Mouse (Mus musculus) CH12.LX (cell line): Measurements from ENCODE around the gene Fam210b.

Source experiments
- BHLHE40 ChIP-seq: IDR thresholded peaks from 2 replicates; pipeline ENCODE4 v1.6.1; 2011; ENCODE audit warnings: mild to moderate bottlenecking, low read depth, low read length, improper control_type of control experiment
- CHD2 ChIP-seq: IDR thresholded peaks from 2 replicates; pipeline ENCODE4 v1.6.1; 2011; ENCODE audit warnings: low read length, improper control_type of control experiment
- CTCF ChIP-seq, 2 experiments: IDR thresholded peaks in 1 of 2; conservative IDR thresholded peaks in 1 of 2; 2 replicates each; pipeline ENCODE4 v1.5.1; 2011 to 2012; ENCODE audit warnings: low read depth in 2 of 2, low read length in 2 of 2, improper control_type of control experiment in 1 of 2, inconsistent platforms in 1 of 2, mild to moderate bottlenecking in 1 of 2, moderate library complexity in 1 of 2
- E2F4 ChIP-seq: IDR thresholded peaks from 2 replicates; pipeline ENCODE4 v1.6.1; 2011; ENCODE audit warnings: low read depth, low read length, improper control_type of control experiment; ENCODE audit not compliant: insufficient replicate concordance
- EP300 ChIP-seq: IDR thresholded peaks from 2 replicates; pipeline ENCODE4 v1.6.1; 2011; ENCODE audit warnings: low read length, improper control_type of control experiment
- GABPA ChIP-seq: IDR thresholded peaks from 2 replicates; pipeline ENCODE4 v1.6.1; 2012; ENCODE audit warnings: low read depth, low read length, improper control_type of control experiment, inconsistent platforms; ENCODE audit not compliant: insufficient replicate concordance
- NELFE ChIP-seq: IDR thresholded peaks from 2 replicates; pipeline ENCODE4 v1.6.1; 2011; ENCODE audit warnings: low read depth, low read length, improper control_type of control experiment
- ZC3H11A ChIP-seq: IDR thresholded peaks from 2 replicates; pipeline ENCODE4 v1.6.1; 2012; ENCODE audit warnings: low read depth, mild to moderate bottlenecking, inconsistent platforms, low read length, improper control_type of control experiment

DNA sequence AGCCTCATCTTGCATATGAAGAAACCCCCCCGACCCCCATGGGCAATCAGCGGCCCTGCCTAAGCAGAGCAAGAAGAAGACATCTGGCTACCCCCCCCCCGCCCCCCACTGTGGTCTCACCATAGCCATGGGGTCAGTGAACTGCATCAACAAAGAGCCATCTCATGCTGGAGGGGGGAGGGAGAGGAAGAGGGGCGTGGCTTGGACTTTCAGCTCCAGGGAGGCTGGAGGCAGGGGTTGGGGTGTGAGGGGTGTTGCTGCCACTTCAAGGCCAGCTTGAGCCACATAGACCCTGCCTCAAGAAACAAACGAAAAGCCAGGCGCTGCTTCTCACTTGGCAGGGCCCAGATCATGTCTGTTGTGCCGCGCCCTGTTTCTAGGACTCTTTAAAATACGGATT, 50.6 kb downstream of the Fam210b start:
- no peak for TF ChIP-seq CTCF (conservative IDR thresholded peaks at IDR 0.05 in 1 of 2, IDR thresholded peaks at IDR 0.05 in 1 of 2; ENCODE audit: low read depth in 2 of 2, low read length in 2 of 2)
- no peak for TF ChIP-seq CHD2
- no peak for TF ChIP-seq ZC3H11A
- TF ChIP-seq NELFE = no peak
- TF ChIP-seq GABPA = no peak
- TF ChIP-seq EP300 = no peak
- TF ChIP-seq BHLHE40 = no peak
- TF ChIP-seq E2F4 = no peak
